23 mouse cellular contexts compared by ENCODE assay signal in genomic region chr16:44780751-44781150, GRCm38 (mm10). TPM values are rescaled to one million over a fixed set of nuclear protein-coding genes. Genes with fewer than 3 reads are reported as not detected.
DNase-seq lines count a peak whose midpoint lies in the region; ATAC-seq and TF ChIP-seq lines count a peak whose summit lies in the region.
"Had no signal": no experiment of that assay in that cellular context is flagged by ENCODE, and none has a peak within 500 bp of the region (broad histone marks: within the 10 kb centered on the region; RNA-seq: fewer than 3 reads in every experiment).

No protein-coding gene starts in this region.

- WGBS in kidney, postnatal 0 days: 71% methylated on average over 4 of the region's 4 CpGs

- CTCF ChIA-PET in Patski (lab: Charles Lee): interaction anchor here (1.1 kb wide), 1 partner anchor 341 kb away, joined by 3 read pairs; no protein-coding TSS in a partner anchor

- POLR2A ChIA-PET in Patski (lab: Charles Lee): no interaction called here

- no peak for ATAC-seq in kidney, postnatal 0 days (replicated peaks; ENCODE audit: low FRiP score, low read depth)
- no peak for ATAC-seq in Patski
- ATAC-seq: forebrain, embryonic 16.5 days; hindbrain, embryonic 16.5 days; intestine, embryonic 15.5 days had no signal

- no peak overlapping the region for H3K27ac ChIP-seq in kidney, postnatal 0 days
- H3K27ac ChIP-seq in CH12.LX (ENCODE audit: insufficient read depth, low read depth): no peak overlapping the region
- H3K27ac ChIP-seq: embryonic facial prominence, embryonic 12.5 days; heart, embryonic 10.5 days; hindbrain, embryonic 12.5 days; intestine, embryonic 15.5 days had no signal

- no peaks in the 10 kb centered on the region for H3K79me2 ChIP-seq in CH12.LX (replicated peaks; ENCODE audit: control insufficient read depth, extremely low read depth, insufficient read depth, poor library complexity, severe bottlenecking)

- dilution Hi-C loops in CH12.LX (cut with MboI; ENCODE audit: extremely low pct_ligation_motif_present, extremely low pct_unique_long_range_greater_than_20kb, low sequenced_read_pairs): no loop called here

- H3K9me3 ChIP-seq in kidney, postnatal 0 days (replicated peaks; ENCODE audit: low read length): no peaks in the 10 kb centered on the region
- H3K9me3 ChIP-seq in CH12.LX (replicated peaks; ENCODE audit: low read length): no peaks in the 10 kb centered on the region
- H3K9me3 ChIP-seq: embryonic facial prominence, embryonic 12.5 days; heart, embryonic 10.5 days; hindbrain, embryonic 12.5 days; intestine, embryonic 15.5 days had no signal

- DNase-seq in kidney, postnatal 0 days (ENCODE audit: low spot score): no peak
- DNase-seq in kidney, postnatal 25 days: no peak
- DNase-seq in 416B (ENCODE audit: low read depth) (peak; percentile 56), CH12.LX (ENCODE audit: extremely low read depth) (no peak), Patski (ENCODE audit: low read depth, low spot score) (no peak)
- DNase-seq in lung, adult 18-20 months: no peak
- DNase-seq in kidney, postnatal 14 days: no peak
- no peak for DNase-seq in gastrocnemius, postnatal 14 days
- DNase-seq: adrenal gland, postnatal 10 days; cerebellum, adult 11 months; cerebellum, adult 8-10 months; cerebellum, postnatal 25 days; gastrocnemius, postnatal 10 days; heart, postnatal 10 days; heart, postnatal 4 days; kidney, adult 18-20 months had no signal

- no peak for TF ChIP-seq EP300 in CH12.LX (IDR thresholded peaks at IDR 0.05; ENCODE audit: low read length)

- no peak overlapping the region for H3K9ac ChIP-seq in kidney, postnatal 0 days (ENCODE audit: low read depth, low read length)
- no peak overlapping the region for H3K9ac ChIP-seq in CH12.LX (ENCODE audit: insufficient read depth, low read depth)
- H3K9ac ChIP-seq: embryonic facial prominence, embryonic 12.5 days; hindbrain, embryonic 12.5 days; intestine, embryonic 15.5 days had no signal

- no peak for TF ChIP-seq POLR2A in CH12.LX (IDR thresholded peaks at IDR 0.05; ENCODE audit: low read depth, low read length)

- TF ChIP-seq RAD21 in CH12.LX (IDR thresholded peaks at IDR 0.05; ENCODE audit: low read depth, low read length): no peak; the same call in 1 of the 2 replicates

- intact Hi-C loops in gastrocnemius, postnatal 14 days (cut with DNase I; ENCODE audit: low total_unique reads): no loop called here

- no peaks in the 10 kb centered on the region for H3K36me3 ChIP-seq in kidney, postnatal 0 days (ENCODE audit: insufficient read depth, low read length)
- no peaks in the 10 kb centered on the region for H3K36me3 ChIP-seq in CH12.LX (replicated peaks in 1 of 2; ENCODE audit: control insufficient read depth in 1 of 2, insufficient read depth in 1 of 2, low read length in 1 of 2)
- H3K36me3 ChIP-seq: embryonic facial prominence, embryonic 12.5 days; heart, embryonic 10.5 days; hindbrain, embryonic 12.5 days; intestine, embryonic 15.5 days had no signal

- H3K4me2 ChIP-seq in kidney, postnatal 0 days (ENCODE audit: low read length): no peak overlapping the region
- H3K4me2 ChIP-seq in CH12.LX (ENCODE audit: insufficient read depth, low read depth, poor library complexity, severe bottlenecking): no peak overlapping the region
- H3K4me2 ChIP-seq: embryonic facial prominence, embryonic 12.5 days; hindbrain, embryonic 12.5 days; intestine, embryonic 15.5 days had no signal

- in situ Hi-C loops in CH12.LX (cut with MboI; ENCODE audit: low pct_ligation_motif_present, low pct_unique_long_range_greater_than_20kb, low sequenced_read_pairs): no loop called here
- in situ Hi-C loops in Patski (cut with MboI; ENCODE audit: low pct_unique_long_range_greater_than_20kb): no loop called here

- H3K4me3 ChIP-seq in kidney, postnatal 0 days (replicated peaks; ENCODE audit: low read depth, low read length): no peak overlapping the region
- no peak overlapping the region for H3K4me3 ChIP-seq in CH12.LX (replicated peaks in 1 of 3; ENCODE audit: low read depth in 2 of 3, low read length in 2 of 3, poor library complexity in 1 of 3)
- H3K4me3 ChIP-seq: embryonic facial prominence, embryonic 12.5 days; heart, embryonic 10.5 days; hindbrain, embryonic 12.5 days; intestine, embryonic 15.5 days had no signal

- no peaks in the 10 kb centered on the region for H3K4me1 ChIP-seq in kidney, postnatal 0 days (replicated peaks; ENCODE audit: insufficient read depth, low read length)
- H3K4me1 ChIP-seq in CH12.LX (ENCODE audit: control insufficient read depth in 1 of 2, insufficient read depth in 2 of 2): no peaks in the 10 kb centered on the region
- H3K4me1 ChIP-seq: embryonic facial prominence, embryonic 12.5 days; heart, embryonic 10.5 days; hindbrain, embryonic 12.5 days; intestine, embryonic 15.5 days had no signal

- TF ChIP-seq CTCF in kidney, postnatal 0 days (IDR thresholded peaks at IDR 0.05; ENCODE audit: low read depth): 0 out of 2 replicates have a peak, but pooled peaks have one; percentile 6
- peak in 1 of 2 experiments; percentile 46; a peak in 2 of 4 replicates for TF ChIP-seq CTCF in CH12.LX (conservative IDR thresholded peaks at IDR 0.05 in 1 of 2, IDR thresholded peaks at IDR 0.05 in 1 of 2; ENCODE audit: low read depth in 2 of 2, low read length in 2 of 2)
- TF ChIP-seq CTCF in Patski (IDR thresholded peaks at IDR 0.05): peak; percentile 27

- no peaks in the 10 kb centered on the region for H3K27me3 ChIP-seq in kidney, postnatal 0 days (ENCODE audit: insufficient read depth, low read length)
- H3K27me3 ChIP-seq in CH12.LX (replicated peaks) (no peaks in the 10 kb centered on the region), Patski (no peaks in the 10 kb centered on the region)
- H3K27me3 ChIP-seq: embryonic facial prominence, embryonic 12.5 days; hindbrain, embryonic 12.5 days; intestine, embryonic 15.5 days had no signal

TF ChIP-seq in CH12.LX, 34 proteins besides CTCF, POLR2A, EP300 and RAD21:
- TF ChIP-seq ZNF384 (IDR thresholded peaks at IDR 0.05; ENCODE audit: low read depth, low read length): 0 out of 2 replicates have a peak, but pooled peaks have one; percentile 20
- TF ChIP-seq JUND (conservative IDR thresholded peaks at IDR 0.05; ENCODE audit: low read depth, low read length): no peak

RNA-seq across cellular contexts. Expression of gene Cd200r1, which starts 15.2 kb away (rescaled TPM):
- polyA plus RNA-seq in kidney, postnatal 0 days (2015; fragmentation: Nextera tagmentation; extraction: Ambion mirVana): 0.69 and 0.97 TPM in 2 replicates
- total RNA-seq in CH12.LX (2012; rRNA removed): 1.2 and 2.2 TPM in 2 replicates
- total RNA-seq in CH12.LX (2014; rRNA removed): 5.3 and 5.4 TPM in 2 replicates
- polyA plus RNA-seq in CH12.LX (2012; ENCODE audit: insufficient read length, low read depth): 1.3 and 2.5 TPM in 2 replicates
- 0.06 TPM for polyA plus RNA-seq in Patski (2021)
- total RNA-seq in gastrocnemius, postnatal 14 days (2021): under 1 TPM; 0.27 to 0.43 TPM

RNA-seq across cellular contexts. Expression of gene Cd200r4, which starts 30.8 kb away (rescaled TPM):
- 0.07 and 0.18 TPM in 2 replicates for polyA plus RNA-seq in kidney, postnatal 0 days (2015; fragmentation: Nextera tagmentation; extraction: Ambion mirVana)
- total RNA-seq in CH12.LX (2012; rRNA removed) (0.59 and 1.1 TPM in 2 replicates), CH12.LX (2014; rRNA removed) (0.89 and 1.2 TPM in 2 replicates)
- polyA plus RNA-seq in CH12.LX (2012; ENCODE audit: insufficient read length, low read depth) (0.57 and 0.76 TPM in 2 replicates), Patski (2021) (not detected)
- total RNA-seq in gastrocnemius, postnatal 14 days (2021): not detected
- total RNA-seq: adrenal gland, postnatal 4 days; gastrocnemius, postnatal 10 days; heart, postnatal 10 days; heart, postnatal 4 days had no signal
- polyA plus RNA-seq: embryonic facial prominence, embryonic 12.5 days; forebrain, embryonic 16.5 days; hindbrain, embryonic 12.5 days; hindbrain, embryonic 16.5 days had no signal

RNA-seq across cellular contexts. Expression of gene Gtpbp8, which starts 34.6 kb away (rescaled TPM):
- 30.5 and 30.6 TPM in 2 replicates for polyA plus RNA-seq in kidney, postnatal 0 days (2015; fragmentation: Nextera tagmentation; extraction: Ambion mirVana)
- total RNA-seq in CH12.LX (2012; rRNA removed): 19.6 and 20.9 TPM in 2 replicates
- total RNA-seq in CH12.LX (2014; rRNA removed): 38.8 and 44.1 TPM in 2 replicates
- 24.2 and 28.1 TPM in 2 replicates for polyA plus RNA-seq in CH12.LX (2012; ENCODE audit: insufficient read length, low read depth)
- polyA plus RNA-seq in Patski (2021): 18.2 TPM
- total RNA-seq in gastrocnemius, postnatal 14 days (2021): 10 to 100 TPM in 1 of 2 experiments, 1 to 10 TPM in 1; 8.5 to 12.7 TPM

RNA-seq across cellular contexts. Expression of gene Nepro, which starts 56.6 kb away (rescaled TPM):
- polyA plus RNA-seq in kidney, postnatal 0 days (2015; fragmentation: Nextera tagmentation; extraction: Ambion mirVana): 5.1 and 5.3 TPM in 2 replicates
- total RNA-seq in CH12.LX (2012; rRNA removed) (14.0 and 17.5 TPM in 2 replicates), CH12.LX (2014; rRNA removed) (35.4 and 42.2 TPM in 2 replicates)
- polyA plus RNA-seq in CH12.LX (2012; ENCODE audit: insufficient read length, low read depth) (34.2 and 34.5 TPM in 2 replicates), Patski (2021) (12.2 TPM)
- 1 to 10 TPM; 3.6 to 4.2 TPM for total RNA-seq in gastrocnemius, postnatal 14 days (2021)
